Mouse (Mus musculus): Measurements from ENCODE around the gene Rprd1b.

- TF ChIP-seq POLR2A (IDR thresholded peaks at IDR 0.05; ENCODE audit: low read depth, low read length) (no peak), CTCF (conservative IDR thresholded peaks at IDR 0.05; ENCODE audit: insufficient read depth, insufficient read length, low read depth, low read length) (no peak)
Measured at GRCm38 (mm10) chr2:158142981-158143380, 114.7 kb downstream of the Rprd1b start.

Measured in kidney, adult 2 months (tissue).